Mouse (Mus musculus) layer of hippocampus, adult 18-20 months (tissue): ENCODE data around the gene Tub. TPM values are rescaled to one million over a fixed set of nuclear protein-coding genes. Genes with fewer than 3 reads are reported as not detected.

Source experiments
- DNase-seq, 2 experiments: peaks; one replicate each; pipeline ENCODE4 v3.0.0; 2022; ENCODE audit warnings: low spot score in 2 of 2
- long read RNA-seq: library from polyadenylated mRNA; stranded (forward); transcript quantifications from one replicate; pipeline ENCODE4 v2.0.0, GENCODE M21; 2021
- total RNA-seq, 2 experiments: library from RNA; stranded (reverse); gene quantifications; 2 replicates each; pipeline ENCODE4 v1.2.3; 2021

Gene Tub
- total RNA-seq: 100 to 1,000 TPM; 179 TPM
- long read RNA-seq, full-length matches to known transcripts: 56 of 169 reads
- long read RNA-seq, partial matches to known transcripts: 33 of 169 reads
- long read RNA-seq, other reads (novel, unspliced or antisense): 80 of 169 reads

DNA sequence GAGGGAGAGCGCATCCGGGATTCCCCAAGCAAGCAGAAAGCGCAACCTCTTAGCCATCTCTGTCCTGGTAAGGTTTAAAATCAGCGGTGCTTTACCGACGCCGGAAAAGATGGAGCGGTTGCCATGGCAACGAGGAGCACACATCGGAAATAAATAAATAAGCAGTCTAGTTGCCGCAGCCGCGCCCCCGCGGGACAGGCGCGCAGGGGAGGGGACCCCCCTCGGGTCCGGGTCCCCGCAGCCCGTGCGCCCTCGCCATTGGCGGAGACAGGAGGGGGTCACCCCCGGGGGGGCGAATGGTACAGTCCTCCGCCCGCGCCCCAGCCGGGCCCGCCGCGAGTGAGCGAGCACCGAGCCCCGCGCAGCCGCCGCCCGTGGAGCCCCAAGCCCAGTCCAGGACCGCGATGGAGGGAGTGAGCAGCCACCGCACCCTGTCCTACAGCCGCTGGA, at the start of gene Tub:
Gene Tub (plus strand): TSS at position 27 of the 450 bp plus-strand sequence.
- DNase-seq: peak; percentile 82 to 90

DNA sequence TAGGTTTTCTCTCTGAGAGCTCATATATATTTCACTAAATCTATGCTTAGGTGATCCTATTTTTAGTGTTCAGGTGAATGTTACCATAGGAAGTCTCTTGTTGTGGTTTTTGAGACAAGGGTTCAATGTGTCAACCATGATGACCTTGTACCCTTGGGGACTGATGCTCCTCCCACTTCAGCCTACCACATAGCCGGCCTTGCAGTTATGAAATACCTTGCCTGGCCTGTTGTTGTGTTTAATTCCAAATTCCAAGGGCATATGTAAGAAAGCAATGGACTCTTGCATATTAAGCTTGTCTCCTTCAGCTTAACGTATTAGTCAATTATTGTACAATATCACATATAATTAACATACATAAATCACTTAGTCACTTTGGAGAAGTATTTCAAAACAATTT, 46.2 kb upstream of the Tub start:
- no peak for DNase-seq

GRCm38 (mm10) chr7:108927043-108927442, 23.1 kb upstream of the Tub start:
- DNase-seq: no peak

GRCm38 (mm10) chr7:108928280-108929188, 21.6 kb upstream of the Tub start:
- no peak for DNase-seq

GRCm38 (mm10) chr7:108929726-108930393, 20.3 kb upstream of the Tub start, which contains the start of gene Nlrp10:
Gene Nlrp10 (minus strand): TSS chr7:108930178.
- no peak for DNase-seq

GRCm38 (mm10) chr7:108933794-108934731, 16.1 kb upstream of the Tub start, which contains the start of gene Eif3f:
Gene Eif3f (plus strand): TSS chr7:108934417.
- peak; percentile 94 to 99 for DNase-seq

DNA sequence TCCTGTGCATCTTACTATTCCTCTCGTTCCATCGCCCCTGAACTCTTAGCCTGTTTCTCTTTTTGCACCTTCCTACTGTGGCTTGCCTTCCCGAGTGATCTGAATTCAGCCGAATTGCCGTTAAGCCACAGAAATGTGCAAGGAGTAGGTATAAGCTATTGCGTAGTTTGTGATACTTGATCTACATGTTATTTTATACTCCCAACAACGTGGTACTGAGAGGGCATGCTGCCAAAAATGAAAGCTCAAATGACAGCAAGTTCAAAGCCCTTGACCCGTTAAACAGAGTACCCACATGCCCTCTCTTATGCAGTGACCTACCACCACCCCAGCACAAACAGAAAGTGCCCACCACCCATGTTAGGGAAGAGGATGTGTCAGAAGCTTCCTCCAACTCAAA, 15.3 kb upstream of the Tub start:
- DNase-seq: no peak

- no peak for DNase-seq
Observed at GRCm38 (mm10) chr7:108935411-108935810, 14.7 kb upstream of the Tub start.

- no peak for DNase-seq
Observed at GRCm38 (mm10) chr7:108936591-108936990, 13.5 kb upstream of the Tub start.

- DNase-seq: no peak
Observed at GRCm38 (mm10) chr7:108941466-108941865, 8.7 kb upstream of the Tub start.

GRCm38 (mm10) chr7:108944002-108944401, 6.1 kb upstream of the Tub start:
- DNase-seq: peak in 1 of 2 experiments; percentile 81

DNA sequence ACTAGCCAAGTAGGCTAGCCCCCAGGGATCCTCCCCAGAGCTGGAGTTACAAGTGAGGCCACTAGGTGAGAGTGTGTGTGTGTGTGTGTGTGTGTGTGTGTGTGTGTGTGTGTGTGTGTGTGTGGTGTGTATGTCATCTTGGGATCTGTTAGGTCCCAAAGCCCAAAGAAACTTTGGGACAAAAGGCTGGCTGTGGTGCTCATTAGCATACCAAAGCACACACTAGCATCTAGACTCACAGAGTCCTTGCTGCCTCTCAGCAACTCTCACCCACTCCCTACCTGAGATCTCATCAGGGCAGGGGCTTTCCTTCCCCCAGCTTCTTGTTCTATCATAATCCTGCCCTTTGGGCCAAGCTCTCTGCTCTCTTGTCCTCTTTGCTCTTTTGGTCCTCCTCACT, 1.5 kb upstream of the Tub start:
- no peak for DNase-seq

DNA sequence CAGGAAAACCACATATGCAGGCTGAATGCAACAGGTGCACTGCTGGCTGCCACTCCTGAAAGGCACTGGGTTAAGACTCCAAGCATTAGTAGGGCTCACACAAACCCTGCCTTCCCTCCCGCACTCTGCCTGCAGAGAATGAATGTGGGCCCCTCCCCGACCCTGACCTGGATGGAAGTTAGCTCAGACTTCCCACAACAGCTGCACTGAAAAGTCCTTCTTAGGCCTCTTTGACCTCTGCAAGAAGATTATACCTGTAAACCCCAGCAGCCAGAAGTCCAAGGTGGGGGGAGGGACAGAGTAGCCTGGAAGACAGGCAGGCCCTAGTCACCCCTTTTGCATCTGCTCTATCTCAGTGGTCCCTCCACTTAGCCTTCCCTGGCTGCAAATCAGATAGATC, 837 bp upstream of the Tub start:
- DNase-seq: no peak

DNA sequence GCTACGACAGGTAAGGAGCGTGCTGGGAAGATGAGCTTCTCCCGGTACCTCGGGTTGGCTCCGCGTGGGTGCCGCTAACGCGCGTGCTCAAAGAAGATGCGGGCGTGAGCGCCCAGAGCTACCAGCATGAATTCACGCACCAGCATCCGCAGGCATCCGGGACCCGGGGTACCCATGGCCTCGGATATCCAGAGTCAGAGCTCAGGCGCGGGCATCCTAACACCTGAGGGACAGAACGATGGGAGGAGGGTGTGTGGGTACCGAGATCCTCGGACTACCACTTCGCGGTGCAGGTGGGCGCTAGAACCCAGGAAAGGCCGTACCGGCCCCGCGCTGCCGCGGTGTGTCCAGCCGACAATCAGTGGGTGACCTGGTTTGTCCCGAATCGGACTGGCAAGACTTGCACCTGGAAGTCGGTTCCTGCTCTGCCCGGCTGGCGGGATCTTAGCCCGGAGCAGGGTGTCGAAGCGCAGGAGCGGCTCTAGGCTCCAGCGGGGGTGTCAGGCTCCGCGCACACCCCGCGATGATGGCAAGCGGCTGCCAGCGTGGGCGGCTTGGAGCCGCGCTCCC, 709 bp downstream of the Tub start:
- DNase-seq: peak; percentile 69 to 86

DNA sequence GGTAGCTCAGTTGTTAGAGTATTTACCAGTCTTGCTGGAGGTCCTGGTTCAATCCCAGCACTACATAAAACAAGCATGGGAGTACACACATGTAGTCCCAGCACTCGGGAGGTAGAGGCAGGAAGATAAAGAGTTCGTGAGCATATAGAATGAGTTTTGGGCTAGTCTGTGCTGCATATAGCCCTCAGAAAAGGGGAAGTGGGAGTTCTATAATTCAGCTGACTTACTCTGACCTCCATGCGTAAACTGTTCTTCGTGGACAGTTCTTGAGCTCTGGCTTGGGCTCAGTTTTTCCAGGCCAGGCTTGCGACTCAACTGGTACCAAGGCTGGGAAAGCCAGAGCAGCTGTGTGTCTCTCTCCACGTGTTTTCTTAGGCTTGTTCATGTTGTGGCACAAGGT, 2.7 kb downstream of the Tub start:
- DNase-seq: no peak

GRCm38 (mm10) chr7:108954185-108954584, 4.0 kb downstream of the Tub start:
- DNase-seq: peak in 1 of 2 experiments; percentile 43

DNA sequence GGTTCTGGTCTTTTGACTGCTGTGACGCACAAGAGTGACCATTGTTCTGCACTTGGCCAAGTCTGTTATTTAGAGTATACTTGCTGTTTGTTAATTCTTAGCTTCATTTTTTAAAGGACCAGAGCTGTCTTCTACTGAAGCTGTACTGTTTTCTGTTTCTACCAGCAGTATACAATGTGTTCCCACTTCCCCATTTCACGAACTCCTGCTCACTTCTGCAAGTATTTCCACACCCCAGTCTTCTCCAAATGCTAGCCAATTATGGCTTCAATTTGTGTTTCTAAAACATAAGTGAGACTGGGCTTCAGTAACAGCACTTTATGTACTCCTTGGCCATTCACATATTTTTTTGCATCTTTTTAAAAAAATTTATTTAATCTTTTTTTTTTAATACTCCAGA, 7.6 kb downstream of the Tub start:
- DNase-seq: no peak

- no peak for DNase-seq
Observed at GRCm38 (mm10) chr7:108965968-108966367, 15.8 kb downstream of the Tub start.

DNA sequence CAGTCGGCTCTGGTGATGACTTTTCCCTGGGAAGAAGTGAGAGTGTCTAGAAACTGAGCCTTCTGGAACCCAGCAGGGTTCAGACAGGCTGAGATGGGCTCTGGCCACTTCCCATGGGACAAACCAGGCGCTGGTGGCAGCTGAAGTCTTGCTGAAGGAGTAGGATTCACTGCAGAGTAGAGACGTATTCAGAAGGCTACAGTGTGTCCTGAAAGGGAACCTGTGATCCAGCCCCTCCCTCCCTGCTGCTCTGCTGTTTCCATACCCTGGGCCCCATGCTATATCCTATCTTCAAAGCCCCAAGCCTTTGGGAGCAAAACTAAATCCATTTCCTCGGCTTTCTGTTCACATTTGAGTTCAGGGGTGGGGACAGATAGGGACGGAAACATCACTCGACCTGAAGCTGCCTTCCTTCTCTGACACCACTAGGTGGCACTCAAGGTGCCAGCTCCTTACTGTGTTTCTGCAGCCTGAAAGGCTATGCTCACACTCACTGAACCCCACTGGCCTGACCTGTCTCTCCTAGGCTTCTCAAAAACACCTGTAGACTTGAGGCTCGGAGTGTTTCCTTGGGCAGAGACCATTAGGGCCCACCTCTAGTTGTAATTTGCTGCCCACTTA, 16.7 kb downstream of the Tub start:
- DNase-seq: peak; percentile 60 to 82

DNA sequence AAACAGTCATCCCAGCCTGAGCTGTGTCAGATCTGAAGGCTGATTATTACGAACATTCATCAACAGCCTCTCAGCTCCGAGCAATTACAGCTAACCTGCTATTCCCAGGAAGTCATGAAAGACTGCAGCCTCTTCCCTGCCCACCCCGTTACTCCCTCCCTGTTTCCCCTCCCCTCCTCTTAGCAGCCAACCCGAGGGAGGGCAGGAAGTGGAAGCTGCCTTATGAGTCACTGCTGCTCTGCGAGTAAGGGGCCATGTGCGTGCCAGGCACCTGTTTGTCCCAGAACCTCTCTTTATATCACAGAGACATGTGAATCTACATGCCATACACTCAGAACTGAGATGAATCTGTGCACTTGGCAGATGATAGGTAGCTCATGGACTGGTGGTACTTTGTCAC, 18.1 kb downstream of the Tub start:
- no peak for DNase-seq
